Mouse (Mus musculus) T-helper 17 cell (primary cell): ENCODE data around the gene Casz1.

Experiments used
- in situ Hi-C, 2 experiments: fragments of 300-600 bp; cut with MboI, MseI; formaldehyde crosslinking; loops; 1 replicate in 1 of 2; 2 replicates in 1 of 2; pipeline ENCODE4 v1.15.1; 2025; ENCODE audit warnings: high pct_unique_total_duplicates in 2 of 2

Casz1 gene

GRCm38 (mm10) chr4:148876166-148876565 lies 71.9 kb downstream of the Casz1 start:
- in situ Hi-C loops, result no loop called here

GRCm38 (mm10) chr4:148876867-148877266 lies 72.6 kb downstream of the Casz1 start:
- in situ Hi-C loops, result no loop called here

DNA sequence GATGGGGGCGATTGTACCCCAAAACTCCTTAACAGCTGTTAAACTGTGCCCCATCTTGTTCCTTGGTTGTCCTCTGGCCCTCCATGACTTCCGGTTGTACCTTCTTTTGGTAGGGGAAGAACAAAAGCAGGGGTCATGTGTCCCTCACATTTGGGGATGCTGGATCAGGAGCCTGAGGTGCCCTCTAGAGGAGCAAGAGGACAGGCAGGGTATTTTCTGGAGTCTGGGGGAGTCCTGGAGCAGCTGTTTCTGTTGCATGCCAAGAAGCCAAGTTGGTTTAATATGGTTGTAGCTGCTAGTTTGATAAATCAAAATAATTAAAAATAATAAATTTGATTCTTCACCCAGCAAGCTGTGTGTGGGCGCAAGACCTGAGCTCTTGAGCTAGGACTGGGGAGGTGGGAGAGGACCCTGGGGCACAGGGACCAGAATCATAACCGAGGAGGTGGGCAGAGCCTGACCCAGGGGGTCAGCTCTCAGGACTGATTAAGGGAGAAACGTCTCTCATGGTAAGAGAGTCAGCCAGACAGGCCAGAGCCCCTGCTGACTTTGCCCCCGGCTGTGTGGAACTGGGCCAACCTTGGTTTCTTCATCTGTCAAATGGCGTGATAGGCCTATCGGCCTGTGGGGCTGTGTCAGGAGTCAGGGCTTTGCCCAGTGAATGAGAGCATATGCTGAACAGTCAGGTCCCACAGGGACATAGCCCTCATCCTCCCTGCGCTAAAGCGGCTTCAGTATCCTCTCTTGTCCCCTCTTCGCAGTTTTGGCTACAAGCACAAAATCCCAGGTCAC lies 74.2 kb downstream of the Casz1 start:
- in situ Hi-C loops, result no loop called here

DNA sequence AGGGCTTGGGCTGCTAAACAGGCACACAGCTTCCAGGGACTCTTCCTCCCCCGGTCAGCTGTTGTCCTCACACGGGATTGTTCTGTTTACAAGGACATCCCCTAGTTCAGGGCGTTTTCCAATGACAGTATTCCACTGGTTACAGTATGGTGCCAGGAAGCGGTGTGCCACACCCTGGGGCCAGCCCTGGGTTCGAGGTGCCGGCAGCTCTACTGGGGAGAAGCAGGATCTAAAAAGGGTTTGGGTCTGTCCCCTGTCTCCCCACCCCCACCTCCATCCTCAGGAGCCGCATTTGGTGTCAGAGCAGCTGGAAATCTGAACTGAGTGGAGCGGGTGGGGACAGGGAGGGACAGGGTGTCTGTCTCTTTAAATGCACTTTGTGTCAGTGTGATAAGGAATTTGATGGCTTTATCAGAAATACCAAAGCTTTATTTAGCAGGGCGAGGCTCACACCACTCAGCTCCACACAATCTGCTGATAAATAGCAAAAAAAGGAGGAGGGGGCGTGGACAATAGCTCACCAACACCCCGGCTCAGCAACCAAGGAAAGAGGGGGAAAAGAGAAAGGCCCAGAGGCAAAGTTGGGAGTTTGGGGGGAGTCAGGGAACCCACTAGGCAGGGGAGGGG lies 74.9 kb downstream of the Casz1 start:
- in situ Hi-C loops, result no loop called here

GRCm38 (mm10) chr4:148879631-148880030 lies 75.4 kb downstream of the Casz1 start:
- in situ Hi-C loops, result no loop called here

- in situ Hi-C loops, result no loop called here
These were observed 76.9 kb downstream of the Casz1 start for GRCm38 (mm10) chr4:148881001-148881669.

- in situ Hi-C loops, result no loop called here
These were observed 77.6 kb downstream of the Casz1 start for GRCm38 (mm10) chr4:148881838-148882237.

DNA sequence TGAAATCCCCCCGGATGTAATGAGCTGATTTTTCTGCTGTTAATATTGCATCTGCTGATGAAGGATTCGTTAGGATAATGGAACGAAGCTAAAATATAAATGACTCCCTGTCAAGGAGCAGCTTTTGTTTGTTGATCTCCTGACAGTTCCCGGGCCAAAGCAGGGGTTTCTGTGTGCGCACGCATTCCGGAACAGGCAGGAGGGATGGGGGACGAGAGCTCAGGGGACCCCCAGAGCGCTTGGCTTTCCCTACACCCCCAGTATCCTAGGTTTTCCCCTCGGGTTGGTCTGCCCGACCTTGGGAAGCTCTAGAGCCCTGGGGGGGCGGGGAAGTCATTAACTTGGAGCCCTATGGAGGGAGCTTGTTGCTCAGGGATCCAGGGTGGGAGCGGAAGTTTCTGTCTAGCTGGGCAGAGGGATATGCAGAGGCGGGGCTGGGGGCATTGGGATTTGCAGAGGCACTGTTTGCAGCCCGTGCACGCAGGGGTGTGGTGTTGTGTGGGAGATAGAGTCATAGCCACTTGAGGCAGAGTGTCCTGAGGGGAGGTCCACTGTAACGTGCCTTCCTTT lies 78.2 kb downstream of the Casz1 start:
- in situ Hi-C loops, result no loop called here

- in situ Hi-C loops, result no loop called here
These were observed 80.4 kb downstream of the Casz1 start for GRCm38 (mm10) chr4:148884596-148884995.

- in situ Hi-C loops, result no loop called here
These were observed 81.2 kb downstream of the Casz1 start for GRCm38 (mm10) chr4:148885401-148885800.

DNA sequence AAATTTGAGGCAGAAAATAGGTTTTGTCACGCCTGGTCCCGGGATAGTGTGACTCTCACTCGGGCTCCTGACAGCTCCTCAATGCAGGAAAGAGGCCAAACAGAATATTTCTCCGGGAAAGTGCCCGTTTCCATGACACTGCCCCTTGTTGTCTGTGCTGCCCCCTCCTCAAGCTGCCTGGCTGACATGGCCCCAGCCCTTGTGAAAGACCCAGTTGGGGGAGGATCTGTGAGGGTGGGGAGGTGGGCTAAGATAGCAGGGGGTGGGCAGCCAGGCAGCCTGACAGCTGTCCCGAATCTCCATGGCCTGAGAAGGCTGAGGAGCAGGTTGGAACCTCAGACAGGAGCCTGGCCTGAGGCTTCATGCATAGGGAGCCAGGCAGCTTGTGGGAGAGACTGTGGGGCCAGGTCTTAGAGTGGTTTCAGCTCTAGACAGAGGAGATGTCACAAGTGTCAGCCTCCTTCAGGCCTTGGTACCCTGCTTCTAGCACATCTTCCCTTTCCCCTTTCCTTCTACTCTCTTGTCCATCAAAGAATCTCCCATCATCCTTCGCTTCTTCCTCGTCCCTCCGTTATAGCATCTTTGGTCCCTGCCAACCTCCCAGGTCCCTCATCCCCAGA lies 81.8 kb downstream of the Casz1 start:
- in situ Hi-C loops, result no loop called here

DNA sequence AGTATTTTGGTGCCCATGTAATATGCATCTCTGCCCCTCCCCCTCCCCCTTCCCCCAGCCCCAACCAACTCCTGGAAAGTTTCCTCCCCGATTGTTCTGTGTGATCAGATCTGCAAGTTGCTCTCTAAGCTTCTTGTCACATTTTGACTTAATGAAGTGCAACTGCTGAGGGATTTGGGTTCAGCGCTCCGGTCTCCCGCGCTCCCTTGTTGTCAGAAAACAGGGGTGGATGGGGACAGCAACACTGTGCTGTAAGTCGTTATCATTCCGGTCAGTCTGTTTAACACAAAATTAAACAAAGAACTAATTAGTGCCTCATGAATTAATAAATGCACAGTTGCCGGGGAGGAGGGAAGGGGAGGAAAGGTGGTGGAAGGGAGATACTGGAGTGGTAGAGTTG lies 84.0 kb downstream of the Casz1 start:
- in situ Hi-C loops, result no loop called here

- in situ Hi-C loops, result no loop called here
These were observed 84.8 kb downstream of the Casz1 start for GRCm38 (mm10) chr4:148889011-148889410.

GRCm38 (mm10) chr4:148890442-148890841 lies 86.2 kb downstream of the Casz1 start:
- in situ Hi-C loops, result no loop called here

DNA sequence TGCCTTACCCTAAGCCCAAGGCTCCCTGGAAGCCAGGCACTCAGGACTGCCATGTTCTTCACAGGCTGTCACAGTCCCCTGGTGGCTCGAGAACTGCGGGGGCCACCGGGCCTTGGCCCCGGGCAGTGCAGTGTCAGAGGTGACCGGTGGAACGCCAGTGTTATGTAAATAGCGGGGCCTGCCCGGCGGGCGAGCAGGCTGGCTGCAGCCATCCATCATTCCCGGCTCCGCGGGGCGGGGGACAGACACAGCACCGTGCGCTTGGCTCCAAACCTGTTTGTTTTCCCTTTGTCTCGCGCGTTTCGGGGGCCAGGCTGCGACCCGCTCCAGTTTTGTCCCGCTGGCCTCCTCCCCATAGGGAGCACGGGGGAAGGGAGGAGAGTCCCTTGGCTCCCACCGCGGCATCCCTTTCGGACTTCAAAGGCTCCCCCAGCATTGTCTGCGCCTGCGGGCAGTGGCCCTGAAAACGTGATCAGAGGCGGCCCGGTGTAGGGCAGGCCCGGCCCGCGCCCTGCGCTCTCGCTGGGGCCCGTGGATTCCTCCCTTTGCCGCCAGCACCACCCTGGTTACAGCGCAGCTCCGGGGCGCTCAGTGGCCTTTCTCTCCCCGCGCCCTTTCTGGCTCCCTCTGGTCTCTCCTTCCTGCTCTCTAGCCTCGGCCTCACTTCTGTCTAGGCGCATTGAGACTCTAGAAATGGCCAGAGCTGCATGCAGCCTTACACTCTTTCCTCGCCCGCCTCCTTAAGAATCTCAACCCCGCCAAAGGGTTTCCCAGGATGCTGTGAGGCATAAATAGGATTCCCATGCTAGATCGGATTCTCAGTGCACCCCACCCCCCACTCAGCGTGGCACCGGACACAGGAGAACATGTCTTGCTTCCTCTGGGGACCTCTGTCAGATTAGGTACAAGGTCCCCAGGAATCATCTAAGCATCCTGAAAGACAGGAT lies 86.9 kb downstream of the Casz1 start:
- in situ Hi-C loops, result no loop called here

- in situ Hi-C loops, result no loop called here
These were observed 91.9 kb downstream of the Casz1 start for GRCm38 (mm10) chr4:148896125-148896524.

DNA sequence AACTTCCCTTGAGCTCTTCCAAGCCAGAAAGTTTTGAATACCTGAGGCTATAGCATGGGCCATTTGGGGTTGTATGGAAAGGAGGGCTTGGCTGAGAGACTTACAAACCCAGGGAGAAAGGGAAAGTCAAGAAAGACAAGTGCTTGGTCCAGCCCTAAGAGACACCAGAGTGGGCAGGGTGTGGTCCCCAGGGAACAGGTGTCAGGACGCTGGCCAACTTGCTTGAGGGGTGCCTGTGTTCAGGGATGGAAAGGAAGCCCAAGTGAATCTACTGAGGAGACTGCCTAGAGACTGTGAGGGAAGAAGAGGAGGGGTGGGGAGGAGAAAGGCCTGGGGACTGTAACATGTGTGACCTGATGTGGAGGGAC lies 95.7 kb downstream of the Casz1 start:
- in situ Hi-C loops, result no loop called here

DNA sequence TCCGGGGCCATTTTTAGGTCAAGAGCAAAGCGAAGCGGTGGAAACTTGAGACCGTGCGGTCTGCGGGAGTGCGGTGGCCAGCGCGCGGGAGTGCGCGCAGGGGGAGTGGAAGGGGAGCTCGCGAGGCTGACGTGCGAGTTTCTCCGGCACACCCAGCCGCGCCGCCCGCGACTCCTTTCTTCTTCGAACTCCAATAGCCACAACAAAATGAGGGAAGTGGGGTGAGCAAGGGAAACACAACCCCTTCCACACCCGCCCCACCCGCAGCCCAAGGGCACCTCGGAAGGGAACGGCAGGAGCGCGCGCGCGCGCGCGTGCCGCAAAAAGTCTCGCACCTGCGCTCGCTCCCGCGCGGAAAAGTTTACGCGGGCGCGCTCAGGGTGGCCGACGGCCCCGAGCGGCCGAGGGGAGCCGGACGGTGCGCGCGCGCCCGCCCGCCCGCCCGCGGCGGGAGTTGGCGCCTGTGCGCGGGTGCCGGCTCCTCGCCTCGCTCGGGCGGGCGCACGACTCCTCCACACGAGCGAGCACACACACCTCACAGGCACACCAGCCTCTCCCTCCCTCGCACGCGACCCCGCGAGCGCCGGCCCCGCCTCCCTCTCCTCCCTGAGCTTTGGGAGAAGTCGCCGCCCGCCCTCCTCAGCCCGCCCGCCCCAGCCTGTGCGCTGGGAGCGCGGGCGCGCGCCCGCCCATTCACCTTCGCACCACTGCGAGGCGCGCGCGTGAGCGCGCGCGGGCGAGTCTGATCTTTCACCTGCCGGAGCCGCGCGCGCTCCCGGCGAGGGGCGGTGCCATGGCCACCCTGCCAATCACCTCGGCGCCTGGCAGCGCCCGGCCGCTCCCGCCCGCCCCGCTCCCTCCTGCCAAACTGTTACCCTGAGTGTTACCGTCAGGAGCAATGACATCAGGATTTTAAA lies 96.3 kb downstream of the Casz1 start:
- in situ Hi-C loops, result no loop called here

- in situ Hi-C loops, result no loop called here
These were observed 97.2 kb downstream of the Casz1 start for GRCm38 (mm10) chr4:148901275-148902052.
